Mouse (Mus musculus) midbrain, embryonic 12.5 days (tissue): ENCODE results near the gene Spryd3. TPM values are rescaled to one million over a fixed set of nuclear protein-coding genes. Genes with fewer than 3 reads are reported as not detected.

Experiments used
- ATAC-seq: fragments of 200-750 bp; cut with Nextera tagmentation; 2 replicates; pipeline ENCODE4 v1.8.0; 2017; ENCODE audit warnings: low read depth, moderate TSS enrichment, moderate library complexity; ENCODE audit not compliant: low FRiP score
- H3K27ac ChIP-seq: fragments of 300-500 bp; sonication (generic); replicated peaks from 2 replicates; pipeline ENCODE4 v1.5.1; 2016; ENCODE audit warnings: mild to moderate bottlenecking
- H3K27me3 ChIP-seq: fragments of 300-500 bp; sonication (generic); 2 replicates; pipeline ENCODE4 v1.6.1; 2016; ENCODE audit warnings: mild to moderate bottlenecking
- H3K36me3 ChIP-seq: fragments of 300-500 bp; sonication (generic); 2 replicates; pipeline ENCODE4 v1.6.1; 2016
- H3K4me1 ChIP-seq: fragments of 300-500 bp; sonication (generic); 2 replicates; pipeline ENCODE4 v1.6.1; 2016
- H3K4me2 ChIP-seq: fragments of 300-500 bp; sonication (generic); replicated peaks from 2 replicates; pipeline ENCODE4 v1.6.1; 2016; ENCODE audit warnings: mild to moderate bottlenecking, moderate library complexity
- H3K4me3 ChIP-seq: fragments of 300-500 bp; sonication (generic); 2 replicates; pipeline ENCODE4 v1.5.1; 2016; ENCODE audit warnings: mild to moderate bottlenecking
- H3K9ac ChIP-seq: fragments of 300-500 bp; sonication (generic); replicated peaks from 2 replicates; pipeline ENCODE4 v1.6.1; 2016; ENCODE audit warnings: mild to moderate bottlenecking, moderate library complexity
- H3K9me3 ChIP-seq: fragments of 300-500 bp; sonication (generic); 2 replicates; pipeline ENCODE4 v1.6.1; 2016; ENCODE audit warnings: mild to moderate bottlenecking
- WGBS: fragments of 180-500 bp; shearing (Covaris S2); methylation state at CpG from one replicate; pipeline ENCODE4 v1.1.7; 2016; 5-methylcytosine and 5-hydroxymethylcytosine counted together
- polyA plus RNA-seq: library from polyadenylated mRNA; unstranded; fragments of >200 nt; fragmentation: Nextera tagmentation; extraction: Ambion mirVana; gene quantifications from 2 replicates; pipeline ENCODE4 v1.2.1, GENCODE M21; 2016

The Spryd3 gene
- polyA plus RNA-seq, 1 experiment from 2014 or later, result 19.3 TPM

GRCm38 (mm10) chr15:102144726-102145125, 8.7 kb upstream of the Spryd3 start:
- peak overlapping the region; percentile 28 for H3K4me3 ChIP-seq
- H3K27me3 ChIP-seq, result peaks cover 47% of the 10 kb centered on the region
- ATAC-seq, result no peak
- no peak overlapping the region for H3K27ac ChIP-seq
- H3K4me1 ChIP-seq, result peaks cover 11% of the 10 kb centered on the region
- no peaks in the 10 kb centered on the region for H3K36me3 ChIP-seq
- H3K9me3 ChIP-seq, result no peaks in the 10 kb centered on the region
- 14% methylated on average over 19 of the region's 19 CpGs for WGBS
- peak overlapping the region; percentile 39 for H3K4me2 ChIP-seq
- H3K9ac ChIP-seq, result peak overlapping the region; percentile 37

- H3K4me3 ChIP-seq, result peak within 1 kb of the TSS; percentile 28
Measured at GRCm38 (mm10) chr15:102144274-102144711, 8.3 kb upstream of the Spryd3 start, which contains the start of gene Igfbp6. Gene Igfbp6 (plus strand): TSS chr15:102144362.

GRCm38 (mm10) chr15:102142914-102143912, 7.2 kb upstream of the Spryd3 start:
- Histone ChIP-seq H3K36me3 (no peaks in the 10 kb centered on the region), H3K4me3 (no peak overlapping the region), H3K27ac (no peak overlapping the region), H3K9ac (no peak overlapping the region), H3K9me3 (no peaks in the 10 kb centered on the region), H3K27me3 (peaks cover 47% of the 10 kb centered on the region), H3K4me2 (no peak overlapping the region), H3K4me1 (peaks cover 9% of the 10 kb centered on the region)
- no peak for ATAC-seq
- WGBS, result 55% methylated on average over 23 of the region's 23 CpGs

More at GRCm38 (mm10) chr15:102144274-102144711, 8.3 kb upstream of the Spryd3 start, which contains the start of gene Igfbp6:
- H3K9ac ChIP-seq, result peak within 1 kb of the TSS; percentile 37
- no peaks in the 10 kb centered on the region for H3K9me3 ChIP-seq
- no peak within 1 kb of the TSS for H3K27ac ChIP-seq
- no peak for ATAC-seq
- WGBS, result 3% methylated on average over 22 of the region's 22 CpGs
- peaks cover 47% of the 10 kb centered on the region for H3K27me3 ChIP-seq
- H3K4me1 ChIP-seq, result peaks cover 9% of the 10 kb centered on the region
- H3K4me2 ChIP-seq, result peak within 1 kb of the TSS; percentile 39
- no peaks in the 10 kb centered on the region for H3K36me3 ChIP-seq

- Histone ChIP-seq H3K27me3 (peaks cover 46% of the 10 kb centered on the region), H3K36me3 (no peaks in the 10 kb centered on the region), H3K4me1 (peaks cover 17% of the 10 kb centered on the region), H3K9me3 (no peaks in the 10 kb centered on the region), H3K4me2 (no peak overlapping the region), H3K9ac (no peak overlapping the region), H3K27ac (no peak overlapping the region), H3K4me3 (no peak overlapping the region)
- 85% methylated on average over 5 of the region's 5 CpGs for WGBS
- ATAC-seq, result no peak
Measured at GRCm38 (mm10) chr15:102141120-102141519, 5.1 kb upstream of the Spryd3 start.

- H3K36me3 ChIP-seq, result peaks cover 27% of the 10 kb centered on the region
- H3K9ac ChIP-seq, result peak overlapping the region; percentile 87
- peak overlapping the region; percentile 86 for H3K4me3 ChIP-seq
- WGBS, result 5% methylated on average over 26 of the region's 35 CpGs
- H3K27me3 ChIP-seq, result no peaks in the 10 kb centered on the region
- H3K27ac ChIP-seq, result peak overlapping the region; percentile 84
- peak overlapping the region; percentile 72 for H3K4me2 ChIP-seq
- ATAC-seq, result peak; percentile 84
- peaks cover 17% of the 10 kb centered on the region for H3K4me1 ChIP-seq
- H3K9me3 ChIP-seq, result no peaks in the 10 kb centered on the region
Measured at GRCm38 (mm10) chr15:102135522-102136128, 409 bp downstream of the Spryd3 start.

GRCm38 (mm10) chr15:102134709-102135108, 1.3 kb downstream of the Spryd3 start:
- Histone ChIP-seq H3K4me1 (peaks cover 17% of the 10 kb centered on the region), H3K9ac (no peak overlapping the region), H3K36me3 (peaks cover 36% of the 10 kb centered on the region), H3K4me2 (peak overlapping the region; percentile 72), H3K4me3 (peak overlapping the region; percentile 86), H3K9me3 (no peaks in the 10 kb centered on the region), H3K27me3 (no peaks in the 10 kb centered on the region), H3K27ac (no peak overlapping the region)
- no peak for ATAC-seq
- 93% methylated on average over 2 of the region's 2 CpGs for WGBS

GRCm38 (mm10) chr15:102133314-102133713, 2.7 kb downstream of the Spryd3 start:
- H3K27ac ChIP-seq, result no peak overlapping the region
- H3K27me3 ChIP-seq, result no peaks in the 10 kb centered on the region
- H3K9ac ChIP-seq, result no peak overlapping the region
- peaks cover 17% of the 10 kb centered on the region for H3K4me1 ChIP-seq
- 91% methylated on average over 9 of the region's 9 CpGs for WGBS
- no peak overlapping the region for H3K4me2 ChIP-seq
- no peaks in the 10 kb centered on the region for H3K9me3 ChIP-seq
- peaks cover 47% of the 10 kb centered on the region for H3K36me3 ChIP-seq
- no peak for ATAC-seq
- H3K4me3 ChIP-seq, result no peak overlapping the region

- 85% methylated on average over 2 of the region's 2 CpGs for WGBS
- H3K4me3 ChIP-seq, result no peak overlapping the region
- no peaks in the 10 kb centered on the region for H3K4me1 ChIP-seq
- no peaks in the 10 kb centered on the region for H3K9me3 ChIP-seq
- no peak overlapping the region for H3K4me2 ChIP-seq
- no peak for ATAC-seq
- peaks cover 78% of the 10 kb centered on the region for H3K36me3 ChIP-seq
- no peaks in the 10 kb centered on the region for H3K27me3 ChIP-seq
- H3K27ac ChIP-seq, result no peak overlapping the region
- no peak overlapping the region for H3K9ac ChIP-seq
Measured at GRCm38 (mm10) chr15:102126303-102126702, 9.7 kb downstream of the Spryd3 start.

GRCm38 (mm10) chr15:102120530-102120929, 15.5 kb downstream of the Spryd3 start:
- no peaks in the 10 kb centered on the region for H3K4me1 ChIP-seq
- H3K9me3 ChIP-seq, result no peaks in the 10 kb centered on the region
- no peak overlapping the region for H3K9ac ChIP-seq
- 91% methylated on average over 5 of the region's 5 CpGs for WGBS
- no peak for ATAC-seq
- H3K36me3 ChIP-seq, result peaks cover 81% of the 10 kb centered on the region
- no peaks in the 10 kb centered on the region for H3K27me3 ChIP-seq
- H3K4me3 ChIP-seq, result no peak overlapping the region
- H3K4me2 ChIP-seq, result no peak overlapping the region
- no peak overlapping the region for H3K27ac ChIP-seq

- Histone ChIP-seq H3K4me2 (no peak overlapping the region), H3K36me3 (peaks cover 79% of the 10 kb centered on the region), H3K4me1 (no peaks in the 10 kb centered on the region), H3K9me3 (no peaks in the 10 kb centered on the region), H3K27me3 (no peaks in the 10 kb centered on the region), H3K27ac (no peak overlapping the region), H3K9ac (no peak overlapping the region), H3K4me3 (no peak overlapping the region)
- no peak for ATAC-seq
- WGBS, result 69% methylated on average over 2 of the region's 2 CpGs
Measured at GRCm38 (mm10) chr15:102119831-102120170, 16.2 kb downstream of the Spryd3 start.

- no peak overlapping the region for H3K4me3 ChIP-seq
- ATAC-seq, result no peak
- no peaks in the 10 kb centered on the region for H3K27me3 ChIP-seq
- no peak overlapping the region for H3K9ac ChIP-seq
- H3K27ac ChIP-seq, result no peak overlapping the region
- H3K4me1 ChIP-seq, result no peaks in the 10 kb centered on the region
- H3K9me3 ChIP-seq, result no peaks in the 10 kb centered on the region
- no peak overlapping the region for H3K4me2 ChIP-seq
- 81% methylated on average over 8 of the region's 8 CpGs for WGBS
- peaks cover 74% of the 10 kb centered on the region for H3K36me3 ChIP-seq
Measured at GRCm38 (mm10) chr15:102119121-102119830, 16.8 kb downstream of the Spryd3 start.
